Mouse (Mus musculus): ENCODE results near the gene Nfe2l3.
A peak's percentile ranks its signal among the peaks of the same experiment; 100 is the strongest.
"Not testable (repeated sequence)": the region's sequence is repeated elsewhere in the genome, so short reads cannot be mapped to it uniquely, and the experiment has no call there.

The Nfe2l3 gene

DNA sequence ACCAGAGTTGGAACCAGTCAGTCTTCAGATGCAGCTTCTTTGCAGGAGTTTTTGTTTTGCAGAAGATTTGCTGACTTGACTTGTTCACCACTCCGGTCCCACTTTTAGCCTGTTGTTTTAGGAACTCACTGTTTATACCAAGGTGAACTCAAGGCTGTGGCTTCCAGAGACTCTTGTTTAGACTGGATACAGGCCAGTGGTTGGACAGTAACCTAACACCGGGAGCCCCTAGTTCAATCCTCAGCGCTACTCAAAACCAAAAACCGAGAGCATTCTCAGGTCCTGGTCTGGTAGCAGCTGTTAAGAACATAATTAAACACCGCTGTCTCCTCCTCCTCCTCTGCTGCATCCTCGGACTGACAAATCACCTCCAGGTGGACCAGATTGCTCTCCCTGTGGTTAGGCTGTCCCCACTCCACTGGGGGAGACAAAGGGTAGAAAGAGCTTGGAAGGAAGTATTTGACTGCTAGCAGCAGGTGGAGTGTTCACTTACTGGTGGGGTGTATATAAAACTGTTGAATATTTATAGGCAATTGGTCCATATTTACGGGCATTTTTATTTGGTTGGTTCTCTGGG, 20.5 kb downstream of the Nfe2l3 start:
- no peak for DNase-seq (ENCODE audit: low spot score in 2 of 2)

DNA sequence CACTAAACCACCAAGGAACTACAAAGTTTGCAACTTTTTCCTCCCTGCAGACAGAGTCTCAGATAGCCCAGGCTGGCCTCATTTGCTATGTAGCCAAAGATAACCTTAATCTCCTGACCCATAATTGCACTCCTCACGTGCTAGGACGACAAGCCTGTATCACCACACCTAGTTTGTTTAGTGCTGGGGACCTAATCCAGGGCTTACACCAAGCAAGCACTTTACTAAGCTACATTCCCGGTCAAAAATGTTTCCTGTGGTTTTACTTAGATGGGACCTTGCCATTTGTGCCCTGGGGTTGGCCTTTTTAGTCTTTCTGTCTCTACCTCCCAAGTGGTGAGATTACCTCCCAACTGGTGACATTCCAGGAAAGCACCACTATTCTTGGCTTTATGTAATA, 22.5 kb downstream of the Nfe2l3 start:
- no peak for DNase-seq (ENCODE audit: low spot score in 2 of 2)

DNA sequence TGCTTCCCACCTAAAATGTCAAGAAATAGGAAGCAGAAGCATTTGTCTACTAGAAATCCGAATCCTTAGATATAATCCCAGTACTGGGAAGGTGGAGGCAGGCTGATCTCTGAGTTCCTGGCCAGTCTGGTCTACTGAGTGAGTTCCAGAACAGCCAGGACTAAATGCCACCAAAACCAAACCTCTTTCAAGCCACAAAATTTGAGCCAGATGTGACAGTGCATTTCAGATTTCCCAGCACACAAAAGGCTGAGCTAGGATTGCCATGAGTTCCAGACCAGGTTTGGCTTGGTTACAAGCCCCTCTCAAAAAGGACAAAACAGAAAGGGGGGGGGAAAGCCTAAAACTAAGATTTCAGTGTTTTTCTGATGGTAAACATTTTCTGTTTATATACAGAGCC, 23.7 kb downstream of the Nfe2l3 start:
- DNase-seq (ENCODE audit: low spot score in 2 of 2) = no peak

- DNase-seq (ENCODE audit: low spot score in 2 of 2) = no peak
Observed at GRCm38 (mm10) chr6:51457283-51457682, 24.8 kb downstream of the Nfe2l3 start.

DNA sequence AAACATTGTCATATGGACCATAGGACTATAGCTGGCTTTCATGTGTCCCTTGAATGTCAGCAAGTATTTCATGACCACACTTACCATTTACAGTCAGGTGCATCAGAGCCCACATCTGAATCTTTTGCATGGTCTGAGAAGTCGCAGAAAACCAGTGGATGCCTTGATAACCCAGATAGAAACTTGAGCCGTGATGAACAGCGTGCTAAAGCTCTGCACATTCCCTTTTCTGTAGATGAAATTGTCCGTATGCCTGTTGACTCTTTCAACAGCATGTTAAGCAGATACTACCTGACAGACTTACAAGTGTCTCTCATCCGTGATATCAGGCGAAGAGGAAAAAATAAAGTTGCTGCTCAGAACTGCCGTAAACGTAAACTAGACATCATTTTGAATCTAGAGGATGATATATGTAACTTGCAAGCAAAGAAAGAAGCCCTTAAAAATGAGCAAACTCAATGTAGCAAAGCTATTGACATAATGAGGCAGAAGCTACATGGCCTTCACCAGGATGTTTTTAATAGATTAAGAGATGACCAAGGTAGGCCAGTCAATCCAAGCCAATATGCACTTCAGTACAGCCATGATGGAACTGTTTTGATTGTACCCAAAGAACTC, 25.4 kb downstream of the Nfe2l3 start:
- no peak for DNase-seq (ENCODE audit: low spot score in 2 of 2)

DNA sequence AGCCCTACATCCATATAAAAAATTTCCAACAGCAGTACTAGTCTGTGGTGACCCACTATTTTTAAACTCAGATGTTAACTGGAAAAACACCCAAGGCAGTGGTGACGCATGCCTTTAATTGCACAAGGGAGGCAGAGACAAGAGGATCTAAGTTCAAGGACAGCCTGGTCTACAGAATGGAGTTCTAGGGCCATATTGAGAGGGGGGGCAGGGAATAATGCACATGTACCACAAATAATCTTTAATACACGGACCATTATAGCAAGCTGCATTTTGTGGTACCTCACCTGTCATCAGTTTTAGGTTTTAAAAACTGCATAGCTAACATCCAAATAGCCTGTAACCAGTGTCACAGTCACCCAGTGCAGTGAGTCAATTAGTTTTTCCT, 26.4 kb downstream of the Nfe2l3 start:
- no peak for DNase-seq (ENCODE audit: low spot score in 2 of 2)

DNA sequence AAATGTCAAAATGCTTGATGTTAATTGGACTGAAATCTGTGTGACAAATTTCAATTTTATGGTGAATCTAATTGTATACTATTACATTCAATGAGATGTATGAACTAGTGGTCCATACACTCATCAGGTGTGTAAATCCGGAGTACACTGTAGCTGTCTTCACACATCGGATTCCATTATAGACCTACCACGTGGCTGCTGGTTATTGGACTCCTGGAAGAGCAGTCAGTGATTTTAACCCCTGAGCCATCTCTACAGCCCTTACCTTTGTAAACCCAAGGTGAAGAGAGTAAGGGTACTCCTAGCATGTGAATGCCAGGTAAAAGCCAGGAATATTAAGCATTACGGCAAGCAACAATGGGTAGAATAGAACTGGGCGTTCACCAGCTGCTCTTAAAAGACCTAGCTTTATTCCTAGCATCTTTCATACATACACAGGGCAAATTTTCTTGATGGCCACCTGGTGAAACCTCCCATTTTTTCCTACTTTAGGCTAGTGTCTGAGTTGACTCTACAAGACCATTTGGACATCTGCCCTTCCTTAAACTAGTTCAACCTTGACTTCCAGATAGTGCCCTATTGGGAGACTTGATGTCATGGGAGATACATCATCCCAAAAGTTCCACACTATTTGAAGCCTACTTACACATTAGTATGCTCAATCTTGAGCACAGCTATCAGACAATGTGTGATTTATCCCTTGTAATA, 27.0 kb downstream of the Nfe2l3 start:
- DNase-seq (ENCODE audit: low spot score in 2 of 2) = no peak

DNA sequence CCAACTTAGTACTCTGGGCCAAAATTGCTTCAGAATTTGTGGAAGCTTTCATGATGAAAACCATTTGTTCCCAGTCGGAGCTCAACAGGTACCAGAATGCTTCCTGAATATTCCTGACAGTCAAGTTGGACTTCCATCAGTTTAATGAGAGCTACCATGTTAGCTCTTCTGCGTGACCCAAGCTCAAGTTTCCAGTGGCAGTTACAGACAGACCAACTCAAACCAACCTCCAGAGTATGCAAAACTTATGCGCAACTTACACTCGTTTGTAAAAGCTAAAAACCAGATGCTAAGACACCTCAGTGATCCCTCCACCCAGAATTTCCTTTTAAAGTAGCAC, 27.5 kb downstream of the Nfe2l3 start:
- no peak for DNase-seq (ENCODE audit: low spot score in 2 of 2)

DNA sequence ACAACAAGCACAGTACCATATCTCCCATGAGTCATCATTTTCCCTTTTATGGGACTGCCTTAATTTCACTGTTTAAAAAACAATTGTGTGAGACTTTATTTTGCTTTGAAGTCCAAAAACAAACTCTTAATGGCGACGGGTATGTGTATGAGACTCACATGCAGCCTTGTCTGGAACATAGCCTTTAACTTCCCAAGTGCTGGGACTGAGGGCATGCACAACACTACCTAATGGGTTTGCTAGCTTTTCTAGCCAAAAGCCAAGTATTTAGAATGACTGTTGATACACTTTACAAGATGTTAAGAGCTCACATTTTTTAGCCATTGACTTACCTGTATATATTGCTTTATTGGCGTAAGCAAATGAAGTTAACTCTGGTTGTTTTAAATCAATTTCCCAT, 27.9 kb downstream of the Nfe2l3 start:
- no peak for DNase-seq (ENCODE audit: low spot score in 2 of 2)

GRCm38 (mm10) chr6:51467649-51468048, 35.2 kb downstream of the Nfe2l3 start:
- no peak for DNase-seq (ENCODE audit: low spot score in 2 of 2)

DNA sequence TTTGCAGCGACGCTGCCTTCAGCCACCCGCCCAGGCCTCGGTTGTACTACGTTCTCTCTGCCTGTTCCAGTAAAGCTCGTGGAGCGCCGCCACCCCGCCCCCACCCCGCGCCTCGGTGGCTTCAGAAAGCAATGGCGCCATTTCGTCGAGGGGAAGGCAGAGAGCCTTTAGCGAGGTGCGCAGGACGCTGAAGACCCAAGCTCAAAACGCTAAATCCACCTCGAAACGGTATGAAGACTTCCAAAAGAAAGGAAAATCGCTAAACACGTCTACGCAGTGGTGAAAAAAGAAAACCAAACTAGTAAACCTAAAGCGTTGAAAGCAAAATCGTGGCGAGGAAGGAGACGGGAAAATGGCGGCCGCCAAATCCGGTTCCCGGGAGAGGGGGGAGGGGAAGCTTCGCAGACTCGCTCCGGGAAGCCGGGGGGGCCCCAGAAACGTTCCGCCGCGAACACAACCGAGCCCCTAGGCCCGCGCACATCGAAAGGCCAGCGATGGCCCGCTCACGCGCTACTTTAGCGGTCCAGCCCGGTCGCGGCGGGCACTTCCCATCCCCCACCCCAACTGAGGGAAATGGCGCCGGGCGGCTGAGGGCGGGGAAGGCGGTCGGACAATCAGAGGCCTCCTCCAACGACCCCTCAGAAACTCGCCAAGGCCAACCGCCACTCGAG, 36.6 kb downstream of the Nfe2l3 start:
- peak; percentile 76 to 80 for DNase-seq (ENCODE audit: low spot score in 2 of 2)

GRCm38 (mm10) chr6:51469715-51470310, 37.3 kb downstream of the Nfe2l3 start, which contains the start of gene Hnrnpa2b1:
Hnrnpa2b1 (minus strand) TSS chr6:51469894.
- peak; percentile 100 for DNase-seq (ENCODE audit: low spot score in 2 of 2)

DNA sequence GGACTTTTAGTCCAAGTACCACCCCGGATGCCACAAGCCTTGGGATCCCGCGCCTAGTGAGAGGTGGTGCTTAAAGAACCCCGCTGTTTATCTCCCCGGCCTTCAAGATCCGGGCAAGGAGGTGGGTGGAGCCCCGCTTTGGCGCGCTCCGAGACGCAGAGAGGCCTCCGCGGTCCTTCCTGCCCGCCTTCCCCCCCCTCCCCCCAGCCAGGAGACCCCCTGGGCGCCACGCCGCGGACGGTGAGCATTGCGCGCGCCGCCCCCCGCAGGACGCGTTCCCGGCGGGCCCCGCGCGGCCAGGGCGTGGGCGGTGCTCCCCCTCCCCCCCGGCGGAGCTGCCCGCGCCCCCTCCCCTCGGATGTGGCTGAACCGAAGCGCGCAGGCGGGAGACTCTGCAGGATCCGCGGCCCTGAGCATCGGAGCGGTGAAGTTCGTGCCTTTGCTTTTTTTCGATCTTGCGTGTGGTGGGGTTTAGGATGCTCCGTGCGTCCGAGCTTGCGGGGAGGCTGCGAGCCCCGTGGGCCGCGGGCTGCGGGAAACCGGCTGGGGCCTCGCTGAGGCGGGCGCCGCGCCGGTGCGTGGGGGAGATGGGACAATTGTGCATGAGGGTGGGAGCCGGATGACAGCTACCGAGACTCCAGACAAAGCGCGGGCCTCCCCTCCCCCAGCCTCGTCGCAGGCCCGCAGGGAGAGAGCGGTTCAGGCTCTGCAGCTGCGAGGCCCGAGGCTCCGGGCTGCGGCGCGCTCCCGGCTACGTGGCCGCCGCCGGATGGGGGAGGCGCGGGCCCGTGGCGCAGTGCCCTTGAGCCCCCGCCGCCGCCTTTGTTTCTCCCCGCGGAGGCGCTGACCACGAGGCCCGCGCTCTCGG, 38.1 kb downstream of the Nfe2l3 start, which contains the start of gene Cbx3:
Gene Cbx3 (plus strand): TSS at position 50 of the 868 bp plus-strand sequence.
- peak; percentile 77 to 80 for DNase-seq (ENCODE audit: low spot score in 2 of 2)

DNA sequence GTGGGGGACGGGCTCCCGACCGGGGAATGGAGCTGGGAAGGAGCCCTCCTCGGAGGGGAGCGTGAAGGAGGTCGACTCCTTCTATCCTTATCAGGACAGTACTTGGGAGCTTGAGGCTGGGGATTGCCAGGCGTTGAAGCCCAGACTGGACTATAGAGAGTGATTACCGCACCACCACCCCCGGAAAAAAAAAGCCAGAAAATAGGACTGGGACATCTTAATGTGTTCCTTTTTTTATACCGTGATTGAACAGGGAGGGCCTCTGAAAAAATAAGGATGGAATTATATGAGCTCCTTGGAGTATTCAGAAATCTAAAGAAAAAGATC, 38.7 kb downstream of the Nfe2l3 start:
- no peak for DNase-seq (ENCODE audit: low spot score in 2 of 2)

GRCm38 (mm10) chr6:51471782-51472181, 39.3 kb downstream of the Nfe2l3 start:
- DNase-seq (ENCODE audit: low spot score in 2 of 2) = no peak

- DNase-seq (ENCODE audit: low spot score in 2 of 2) = no peak
Observed at GRCm38 (mm10) chr6:51472213-51472612, 39.7 kb downstream of the Nfe2l3 start.

- no peak for DNase-seq (ENCODE audit: low spot score in 2 of 2)
Observed at GRCm38 (mm10) chr6:51479136-51479731, 46.8 kb downstream of the Nfe2l3 start.

GRCm38 (mm10) chr6:51481548-51481947, 49.1 kb downstream of the Nfe2l3 start:
- no peak for DNase-seq (ENCODE audit: low spot score in 2 of 2)

DNA sequence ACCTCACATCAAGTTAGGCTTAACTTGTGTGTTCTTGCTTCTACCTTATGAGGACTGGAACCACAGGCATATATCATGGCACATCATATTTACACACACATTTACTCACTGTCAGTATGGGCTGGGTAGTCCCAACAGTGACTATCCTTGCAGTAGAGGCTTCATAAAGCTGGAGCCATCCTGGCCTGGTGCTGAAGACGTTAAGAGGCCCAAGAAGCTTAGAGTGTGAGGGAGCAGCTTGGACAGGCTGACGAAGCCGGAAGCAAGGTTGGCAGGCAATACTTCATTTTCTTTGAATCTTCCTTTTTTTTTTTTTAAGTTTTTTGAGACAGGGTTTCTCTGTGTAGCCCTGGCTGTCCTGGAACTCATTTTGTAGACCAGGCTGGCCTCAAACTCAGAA, 51.4 kb downstream of the Nfe2l3 start:
- no peak for DNase-seq (ENCODE audit: low spot score in 2 of 2)

DNA sequence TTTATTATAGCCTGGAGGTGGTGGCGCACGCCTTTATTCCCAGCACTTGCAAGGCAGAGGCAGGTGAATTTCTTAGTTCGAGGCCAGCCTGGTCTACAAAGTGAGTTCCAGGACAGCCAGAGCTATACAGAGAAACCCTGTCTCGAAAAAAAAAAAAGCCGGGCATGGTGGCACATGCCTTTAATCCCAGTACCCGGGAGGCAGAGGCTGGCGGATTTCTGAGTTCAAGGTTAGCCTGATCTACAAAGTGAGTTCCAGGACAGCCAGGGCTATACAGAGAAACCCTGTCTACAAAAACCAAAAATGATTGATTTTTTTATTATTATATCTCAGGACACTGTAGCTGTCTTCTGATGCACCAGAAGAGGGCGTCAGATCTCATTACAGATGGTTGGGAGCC, 52.1 kb downstream of the Nfe2l3 start:
- DNase-seq (ENCODE audit: low spot score in 2 of 2) = not testable (repeated sequence)

GRCm38 (mm10) chr6:51485646-51486045, 53.2 kb downstream of the Nfe2l3 start:
- no peak for DNase-seq (ENCODE audit: low spot score in 2 of 2)
